Mouse (Mus musculus): ENCODE data around the gene Runx1. TPM values are rescaled to one million over a fixed set of nuclear protein-coding genes. Genes with fewer than 3 reads are reported as not detected.

Gene Runx1
- polyA plus RNA-seq, 1 experiment from 2014 or later = 0.30 TPM

DNA sequence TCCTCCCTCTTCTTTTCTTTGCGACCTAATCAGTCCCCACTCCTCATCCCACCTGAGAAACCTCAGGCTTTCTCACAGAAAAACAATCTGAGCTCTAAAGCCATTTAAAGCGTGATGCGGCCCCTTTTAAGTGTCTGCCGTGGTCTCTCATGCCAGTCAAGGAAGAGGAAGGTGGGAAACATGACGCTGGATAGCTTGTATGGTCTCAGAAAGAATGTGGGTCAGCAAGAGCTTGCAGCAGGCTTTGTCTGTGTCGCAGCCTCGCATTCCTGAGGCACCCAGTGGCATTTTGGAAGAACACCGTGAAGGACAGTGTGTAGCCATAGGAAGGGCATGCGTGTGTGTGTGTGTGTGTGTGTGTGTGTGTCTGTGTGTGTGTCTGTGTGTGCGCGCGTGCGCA is 179.8 kb downstream of the Runx1 start:
- Histone ChIP-seq H3K27me3 (0 out of 2 replicates have a peak, but pooled peaks cover 8% of the 10 kb centered on the region), H3K4me3 (no peak overlapping the region), H3K27ac (no peak overlapping the region), H3K9ac (no peak overlapping the region), H3K4me1 (peaks cover 5% of the 10 kb centered on the region; the same call in 1 of the 2 replicates), H3K36me3 (ENCODE audit: poor library complexity, severe bottlenecking) (no peaks in the 10 kb centered on the region), H3K9me3 (replicated peaks) (no peaks in the 10 kb centered on the region), H3K4me2 (no peak overlapping the region)
- WGBS = 57% methylated on average over 13 of the region's 13 CpGs
- ATAC-seq = no peak

- H3K9me3 ChIP-seq (replicated peaks) = no peaks in the 10 kb centered on the region
- H3K27me3 ChIP-seq = 0 out of 2 replicates have a peak, but pooled peaks cover 8% of the 10 kb centered on the region
- no peak overlapping the region for H3K9ac ChIP-seq
- peaks cover 5% of the 10 kb centered on the region; the same call in 1 of the 2 replicates for H3K4me1 ChIP-seq
- H3K4me2 ChIP-seq = no peak overlapping the region
- ATAC-seq = no peak
- no peaks in the 10 kb centered on the region for H3K36me3 ChIP-seq (ENCODE audit: poor library complexity, severe bottlenecking)
- no peak overlapping the region for H3K27ac ChIP-seq
- no peak overlapping the region for H3K4me3 ChIP-seq
- WGBS = 59% methylated on average over 22 of the region's 22 CpGs
Measured at GRCm38 (mm10) chr16:92645423-92646115, 180.4 kb downstream of the Runx1 start.

DNA sequence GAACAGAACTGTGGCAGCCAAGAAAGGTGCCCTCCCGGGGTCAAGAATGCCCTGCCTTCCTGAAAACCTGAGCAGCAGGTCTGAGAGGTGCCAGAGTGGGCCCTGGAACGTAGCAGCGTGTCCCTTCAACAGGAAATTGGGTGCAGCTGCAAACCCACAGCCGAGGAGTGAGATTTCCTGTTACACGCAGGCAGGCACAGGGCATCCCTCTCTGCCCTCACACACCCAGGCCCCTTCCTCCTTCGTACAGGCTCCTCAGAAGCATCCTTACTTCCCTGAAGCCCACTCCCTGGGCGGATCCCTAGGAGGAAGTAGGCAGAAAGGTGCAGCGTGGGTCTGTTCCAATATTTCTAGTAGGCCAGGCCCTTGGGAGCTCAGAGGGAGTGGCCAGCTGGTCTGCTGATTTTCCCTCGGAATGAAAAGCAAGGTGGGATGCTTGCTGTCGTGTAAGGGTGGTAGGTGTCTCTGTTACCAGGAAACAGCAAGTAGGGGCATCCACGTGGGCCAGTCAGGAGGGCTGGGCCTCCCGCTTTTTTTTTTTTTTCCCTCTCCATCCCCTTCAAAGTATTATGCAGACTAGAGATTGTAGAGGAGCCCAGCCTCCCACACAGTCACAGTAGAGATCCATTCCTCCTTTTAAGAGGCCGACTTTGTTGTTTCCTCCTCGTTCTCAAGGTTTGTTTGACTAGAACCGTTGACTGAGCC is 181.1 kb downstream of the Runx1 start:
- no peak overlapping the region for H3K4me2 ChIP-seq
- ATAC-seq = no peak
- 73% methylated on average over 15 of the region's 15 CpGs for WGBS
- H3K4me3 ChIP-seq = no peak overlapping the region
- peaks cover 5% of the 10 kb centered on the region; the same call in 1 of the 2 replicates for H3K4me1 ChIP-seq
- no peaks in the 10 kb centered on the region for H3K36me3 ChIP-seq (ENCODE audit: poor library complexity, severe bottlenecking)
- H3K9me3 ChIP-seq (replicated peaks) = no peaks in the 10 kb centered on the region
- no peak overlapping the region for H3K27ac ChIP-seq
- 0 out of 2 replicates have a peak, but pooled peaks cover 8% of the 10 kb centered on the region for H3K27me3 ChIP-seq
- H3K9ac ChIP-seq = no peak overlapping the region

GRCm38 (mm10) chr16:92644315-92644714 is 181.6 kb downstream of the Runx1 start:
- Histone ChIP-seq H3K4me3 (no peak overlapping the region), H3K36me3 (ENCODE audit: poor library complexity, severe bottlenecking) (no peaks in the 10 kb centered on the region), H3K27ac (no peak overlapping the region), H3K27me3 (0 out of 2 replicates have a peak, but pooled peaks cover 8% of the 10 kb centered on the region), H3K9me3 (replicated peaks) (no peaks in the 10 kb centered on the region), H3K4me2 (no peak overlapping the region), H3K4me1 (peaks cover 5% of the 10 kb centered on the region; the same call in 1 of the 2 replicates), H3K9ac (no peak overlapping the region)
- ATAC-seq = no peak
- WGBS = 79% methylated on average over 10 of the region's 10 CpGs

GRCm38 (mm10) chr16:92642283-92642682 is 183.7 kb downstream of the Runx1 start:
- no peak overlapping the region for H3K9ac ChIP-seq
- H3K36me3 ChIP-seq (ENCODE audit: poor library complexity, severe bottlenecking) = no peaks in the 10 kb centered on the region
- 0 out of 2 replicates have a peak, but pooled peaks cover 8% of the 10 kb centered on the region for H3K27me3 ChIP-seq
- 89% methylated on average over 8 of the region's 8 CpGs for WGBS
- peaks cover 5% of the 10 kb centered on the region; the same call in 1 of the 2 replicates for H3K4me1 ChIP-seq
- ATAC-seq = no peak
- H3K27ac ChIP-seq = no peak overlapping the region
- no peaks in the 10 kb centered on the region for H3K9me3 ChIP-seq (replicated peaks)
- no peak overlapping the region for H3K4me3 ChIP-seq
- H3K4me2 ChIP-seq = no peak overlapping the region

DNA sequence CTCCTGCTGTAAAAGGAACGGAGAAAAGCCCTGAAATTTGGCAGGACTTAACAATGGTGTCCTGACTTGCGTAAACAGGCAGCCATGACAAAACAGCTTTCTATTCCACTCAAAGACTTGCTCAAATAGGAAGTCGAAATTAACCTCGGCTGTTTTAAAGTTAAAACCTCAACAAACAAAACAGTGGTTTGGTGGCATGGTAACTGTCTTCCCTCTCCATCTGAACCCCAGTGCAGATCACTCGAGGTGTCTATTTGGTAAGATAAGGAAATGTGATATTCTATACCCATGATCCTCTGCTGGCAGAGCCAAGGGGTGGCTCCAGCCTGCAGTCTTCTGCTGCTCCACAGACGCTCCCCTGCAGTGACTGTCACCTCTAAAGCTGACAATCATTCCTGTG is 184.9 kb downstream of the Runx1 start:
- no peak for ATAC-seq
- no peak overlapping the region for H3K27ac ChIP-seq
- H3K36me3 ChIP-seq (ENCODE audit: poor library complexity, severe bottlenecking) = no peaks in the 10 kb centered on the region
- H3K4me2 ChIP-seq = no peak overlapping the region
- 0 out of 2 replicates have a peak, but pooled peaks cover 8% of the 10 kb centered on the region for H3K27me3 ChIP-seq
- no peaks in the 10 kb centered on the region for H3K9me3 ChIP-seq (replicated peaks)
- no peak overlapping the region for H3K4me3 ChIP-seq
- no peak overlapping the region for H3K9ac ChIP-seq
- H3K4me1 ChIP-seq = peaks cover under 1% of the 10 kb centered on the region; the same call in 1 of the 2 replicates
- WGBS = 75% methylated on average over 6 of the region's 6 CpGs

DNA sequence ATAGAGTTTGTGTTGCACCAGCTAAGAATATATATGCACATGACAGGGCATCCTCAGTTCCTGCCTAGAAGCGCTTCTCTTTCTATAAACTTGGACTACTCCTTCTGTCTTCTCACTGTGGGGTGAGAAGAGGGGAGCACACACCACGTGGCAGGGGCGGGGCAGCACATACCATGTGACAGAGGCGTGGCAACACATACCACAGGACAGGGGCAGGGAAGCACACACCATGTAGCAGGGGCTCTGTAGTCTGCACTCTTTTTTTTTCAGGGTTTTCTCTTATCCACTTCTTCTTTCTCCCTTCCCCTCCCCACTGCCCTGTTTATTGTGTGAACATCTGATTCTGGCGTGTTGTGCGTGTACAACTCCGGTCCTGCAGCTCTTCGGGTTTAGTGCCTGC is 186.9 kb downstream of the Runx1 start:
- no peak for ATAC-seq
- no peak overlapping the region for H3K4me3 ChIP-seq
- no peaks in the 10 kb centered on the region for H3K9me3 ChIP-seq (replicated peaks)
- H3K4me1 ChIP-seq = no peaks in the 10 kb centered on the region
- H3K4me2 ChIP-seq = no peak overlapping the region
- 83% methylated on average over 8 of the region's 8 CpGs for WGBS
- H3K9ac ChIP-seq = no peak overlapping the region
- H3K27ac ChIP-seq = no peak overlapping the region
- H3K36me3 ChIP-seq (ENCODE audit: poor library complexity, severe bottlenecking) = no peaks in the 10 kb centered on the region
- 0 out of 2 replicates have a peak, but pooled peaks cover 3% of the 10 kb centered on the region for H3K27me3 ChIP-seq

- Histone ChIP-seq H3K36me3 (ENCODE audit: poor library complexity, severe bottlenecking) (no peaks in the 10 kb centered on the region), H3K27ac (no peak overlapping the region), H3K4me2 (no peak overlapping the region), H3K4me1 (0 out of 2 replicates have a peak, but pooled peaks cover 4% of the 10 kb centered on the region), H3K9ac (no peak overlapping the region), H3K4me3 (no peak overlapping the region), H3K9me3 (replicated peaks) (no peaks in the 10 kb centered on the region), H3K27me3 (no peaks in the 10 kb centered on the region)
- no peak for ATAC-seq
- WGBS = 67% methylated on average over 5 of the region's 5 CpGs
Measured at GRCm38 (mm10) chr16:92637033-92637432, 188.9 kb downstream of the Runx1 start.

- Histone ChIP-seq H3K9me3 (replicated peaks) (no peaks in the 10 kb centered on the region), H3K4me1 (peaks cover 13% of the 10 kb centered on the region), H3K4me2 (no peak overlapping the region), H3K36me3 (ENCODE audit: poor library complexity, severe bottlenecking) (no peaks in the 10 kb centered on the region), H3K27ac (no peak overlapping the region), H3K4me3 (no peak overlapping the region), H3K27me3 (peaks cover 12% of the 10 kb centered on the region; the same call in 1 of the 2 replicates), H3K9ac (no peak overlapping the region)
- WGBS = 25% methylated on average over 11 of the region's 11 CpGs
- ATAC-seq = no peak
Measured at GRCm38 (mm10) chr16:92632115-92632763, 193.7 kb downstream of the Runx1 start.

DNA sequence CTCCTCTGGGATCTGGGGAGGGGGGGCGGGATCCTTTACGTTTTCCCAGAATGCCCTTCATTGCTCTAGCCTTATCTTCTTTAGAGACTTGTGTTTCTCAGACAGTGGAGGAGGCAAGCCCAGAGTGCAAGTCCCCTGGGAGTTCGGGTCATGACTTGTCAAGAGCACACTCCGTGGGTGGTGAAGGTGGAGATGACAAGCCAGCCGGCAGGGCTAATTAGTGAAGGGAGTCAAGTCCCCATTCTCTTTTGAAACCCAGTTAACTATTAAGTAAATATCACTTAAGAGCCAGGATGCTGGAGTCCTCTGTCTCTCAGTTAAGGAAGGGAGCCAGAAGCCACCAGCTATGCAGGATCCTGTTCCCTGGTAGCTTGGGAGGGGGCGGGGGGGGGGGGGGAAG is 194.3 kb downstream of the Runx1 start:
- H3K9ac ChIP-seq = no peak overlapping the region
- H3K4me3 ChIP-seq = no peak overlapping the region
- no peaks in the 10 kb centered on the region for H3K36me3 ChIP-seq (ENCODE audit: poor library complexity, severe bottlenecking)
- H3K9me3 ChIP-seq (replicated peaks) = no peaks in the 10 kb centered on the region
- peaks cover 19% of the 10 kb centered on the region for H3K4me1 ChIP-seq
- no peak overlapping the region for H3K4me2 ChIP-seq
- 20% methylated on average over 5 of the region's 6 CpGs for WGBS
- H3K27ac ChIP-seq = no peak overlapping the region
- peaks cover 17% of the 10 kb centered on the region for H3K27me3 ChIP-seq
- ATAC-seq = no peak

DNA sequence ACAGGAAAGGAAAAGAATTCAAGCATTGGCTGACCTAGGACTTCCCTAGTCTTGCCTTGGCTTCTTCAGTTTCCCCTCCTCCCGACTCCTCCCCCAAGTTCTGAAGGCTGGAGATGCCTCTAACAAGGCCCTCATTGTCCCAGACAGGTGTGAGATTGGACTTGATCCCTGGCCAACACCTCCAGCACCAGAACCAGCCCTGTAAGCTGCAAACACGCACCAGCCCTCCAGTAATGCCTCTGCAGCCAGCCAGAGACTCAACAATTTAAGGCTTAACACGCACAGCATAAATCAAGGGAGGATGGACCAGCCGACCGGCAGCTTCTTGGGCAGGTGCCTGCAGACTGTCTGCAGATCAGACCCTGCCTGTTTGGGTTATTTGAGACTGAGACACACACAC is 195.0 kb downstream of the Runx1 start:
- no peaks in the 10 kb centered on the region for H3K36me3 ChIP-seq (ENCODE audit: poor library complexity, severe bottlenecking)
- ATAC-seq = no peak
- H3K4me3 ChIP-seq = no peak overlapping the region
- no peaks in the 10 kb centered on the region for H3K9me3 ChIP-seq (replicated peaks)
- H3K27me3 ChIP-seq = peaks cover 24% of the 10 kb centered on the region
- no peak overlapping the region for H3K4me2 ChIP-seq
- 71% methylated on average over 5 of the region's 5 CpGs for WGBS
- H3K27ac ChIP-seq = no peak overlapping the region
- peaks cover 21% of the 10 kb centered on the region for H3K4me1 ChIP-seq
- no peak overlapping the region for H3K9ac ChIP-seq

DNA sequence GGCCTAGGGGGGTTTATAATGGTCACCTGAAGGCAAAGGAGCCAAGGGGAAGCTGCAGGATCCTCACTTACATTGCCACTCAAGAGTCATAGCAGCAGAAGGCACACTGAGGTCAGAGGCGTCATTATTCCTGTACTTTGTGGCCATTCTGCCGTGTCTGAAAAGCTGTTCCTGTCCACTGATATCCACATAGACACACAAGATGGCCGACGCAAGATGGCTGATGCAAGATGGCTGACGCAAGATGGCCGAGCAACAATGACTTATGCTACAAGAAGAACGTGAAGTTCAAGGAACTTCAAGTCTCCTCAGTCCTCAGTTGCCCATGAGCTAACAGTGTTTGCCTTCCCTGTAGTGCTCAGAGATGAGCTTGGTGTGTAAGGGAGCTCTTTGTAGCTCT is 196.1 kb downstream of the Runx1 start:
- Histone ChIP-seq H3K36me3 (ENCODE audit: poor library complexity, severe bottlenecking) (no peaks in the 10 kb centered on the region), H3K4me2 (no peak overlapping the region), H3K27me3 (peaks cover 27% of the 10 kb centered on the region), H3K9ac (no peak overlapping the region), H3K9me3 (replicated peaks) (no peaks in the 10 kb centered on the region), H3K4me3 (no peak overlapping the region), H3K27ac (no peak overlapping the region), H3K4me1 (peaks cover 21% of the 10 kb centered on the region)
- WGBS = 97% methylated on average over 7 of the region's 7 CpGs
- no peak for ATAC-seq
